Mouse (Mus musculus) monocyte, adult 5-6 weeks (primary cell): ENCODE data around the gene 4930507D05Rik. TPM values are rescaled to one million over a fixed set of nuclear protein-coding genes. Genes with fewer than 3 reads are reported as not detected.

Source experiments
- ATAC-seq: fragments of 153-309, 156-312 bp; replicated peaks from 2 replicates; pipeline ENCODE4 v1.8.0; 2017; ENCODE audit warnings: mild to moderate bottlenecking; ENCODE audit not compliant: low TSS enrichment, insufficient number of reproducible peaks, severe bottlenecking, poor library complexity, low FRiP score
- total RNA-seq: library from RNA; stranded (forward); fragments of 200-1000, 200-491, 200-594 nt; gene quantifications from 3 replicates; pipeline ENCODE4 v1.2.3, GENCODE M21; 2017

4930507D05Rik gene
- total RNA-seq, 1 experiment from 2014 or later: not detected

GRCm38 (mm10) chr10:62471105-62471504 is 21.8 kb downstream of the 4930507D05Rik start:
- no peak for ATAC-seq

- ATAC-seq: no peak
Measured at GRCm38 (mm10) chr10:62474944-62475343, 25.7 kb downstream of the 4930507D05Rik start.

GRCm38 (mm10) chr10:62476980-62477379 is 27.7 kb downstream of the 4930507D05Rik start:
- no peak for ATAC-seq

- ATAC-seq: no peak
Measured at GRCm38 (mm10) chr10:62481108-62481852, 32.0 kb downstream of the 4930507D05Rik start.

- ATAC-seq: no peak
Measured at GRCm38 (mm10) chr10:62485878-62486582, 36.7 kb downstream of the 4930507D05Rik start.

GRCm38 (mm10) chr10:62486618-62487415 is 37.5 kb downstream of the 4930507D05Rik start, which contains the start of gene Vps26a:
Gene Vps26a (minus strand): TSS chr10:62486805.
- ATAC-seq: peak; percentile 75

GRCm38 (mm10) chr10:62488266-62488665 is 39.0 kb downstream of the 4930507D05Rik start:
- no peak for ATAC-seq

- ATAC-seq: peak; percentile 20; the same call in 1 of the 2 replicates
Measured at GRCm38 (mm10) chr10:62491681-62492080, 42.4 kb downstream of the 4930507D05Rik start.

- peak; percentile 51 for ATAC-seq
Measured at GRCm38 (mm10) chr10:62500088-62500915, 51.0 kb downstream of the 4930507D05Rik start.

Other genes starting within 250 kb of the 4930507D05Rik start
- gene Tspan15, start 218.2 kb upstream of the 4930507D05Rik start, total RNA-seq: 0.32 to 0.49 TPM (median 0.38 TPM) in 3 replicates
- gene Tacr2, start 197.1 kb upstream of the 4930507D05Rik start, total RNA-seq: not detected in 3 replicates
- 33.1 to 66.9 TPM (median 39.5 TPM) in 3 replicates for gene Hk1, start 69.6 kb upstream of the 4930507D05Rik start, total RNA-seq
- 0.75 TPM in 1 of 3 replicates, not detected in the others for gene Hkdc1, start 27.0 kb upstream of the 4930507D05Rik start, total RNA-seq
- gene Supv3l1, start 249 bp downstream of the 4930507D05Rik start, total RNA-seq: 15.0 to 22.7 TPM (median 21.4 TPM) in 3 replicates
- 86.6 to 110 TPM (median 102 TPM) in 3 replicates for gene Vps26a, start 37.3 kb downstream of the 4930507D05Rik start, total RNA-seq
- gene Srgn, start 78.0 kb downstream of the 4930507D05Rik start, total RNA-seq: 1,192 to 2,405 TPM (median 1,864 TPM) in 3 replicates
- 8.9 to 19.4 TPM (median 13.1 TPM) in 3 replicates for gene Kif1bp, start 129.0 kb downstream of the 4930507D05Rik start, total RNA-seq
- gene Ddx21, start 152.8 kb downstream of the 4930507D05Rik start, total RNA-seq: 120 to 158 TPM (median 138 TPM) in 3 replicates
- gene Ddx50, start 201.7 kb downstream of the 4930507D05Rik start, total RNA-seq: 87.7 to 122 TPM (median 98.2 TPM) in 3 replicates